Mouse (Mus musculus): ENCODE results near the gene St3gal3.

The St3gal3 gene

DNA sequence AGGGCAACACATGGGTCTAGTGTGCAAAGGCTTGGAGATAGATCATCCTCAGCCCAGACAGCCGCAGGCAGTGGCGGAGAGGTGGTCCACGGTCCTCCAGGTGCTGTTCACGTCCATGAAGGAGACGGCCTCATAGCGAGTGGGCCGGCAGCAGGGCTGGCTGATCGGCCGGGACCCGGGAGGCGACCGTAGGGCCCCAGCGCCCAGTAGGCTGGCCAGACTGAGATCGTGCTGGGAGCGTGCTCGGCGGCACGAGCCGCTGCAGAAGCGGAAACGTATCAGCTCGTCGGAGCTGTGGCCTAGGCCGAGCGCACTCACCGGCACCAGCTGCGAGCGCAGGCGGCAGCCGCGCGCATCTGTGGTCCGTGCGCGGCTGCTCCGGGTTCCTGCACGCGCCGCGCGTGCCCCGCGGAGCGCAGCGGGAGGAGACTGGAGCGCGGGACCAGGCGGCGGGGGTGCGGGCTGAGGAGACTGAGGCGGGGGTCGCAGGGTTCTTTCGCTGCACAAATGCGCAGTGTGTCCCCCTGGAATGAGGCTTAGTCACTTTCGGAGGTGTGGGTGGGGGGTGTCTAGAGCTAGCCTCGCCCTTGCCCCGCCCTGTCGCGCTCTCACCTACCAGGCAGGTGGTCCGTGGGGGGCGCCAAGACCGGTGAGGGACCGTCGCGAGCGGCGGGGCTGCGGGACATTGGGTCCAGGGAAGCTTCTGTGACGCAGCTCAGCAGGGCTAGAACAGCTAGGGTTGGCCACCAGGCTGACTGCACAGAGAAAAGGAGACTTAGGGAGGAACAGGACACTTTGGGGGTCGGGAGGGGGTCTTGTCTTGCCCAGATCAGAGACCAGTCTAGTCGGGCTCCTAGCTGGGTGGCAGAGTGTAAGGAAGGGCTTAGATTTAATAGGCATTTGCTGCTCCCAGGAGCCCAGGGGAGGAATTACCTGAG is 207.9 kb downstream of the St3gal3 start:
- DNase-seq (ENCODE audit: low spot score in 2 of 2): no peak

DNA sequence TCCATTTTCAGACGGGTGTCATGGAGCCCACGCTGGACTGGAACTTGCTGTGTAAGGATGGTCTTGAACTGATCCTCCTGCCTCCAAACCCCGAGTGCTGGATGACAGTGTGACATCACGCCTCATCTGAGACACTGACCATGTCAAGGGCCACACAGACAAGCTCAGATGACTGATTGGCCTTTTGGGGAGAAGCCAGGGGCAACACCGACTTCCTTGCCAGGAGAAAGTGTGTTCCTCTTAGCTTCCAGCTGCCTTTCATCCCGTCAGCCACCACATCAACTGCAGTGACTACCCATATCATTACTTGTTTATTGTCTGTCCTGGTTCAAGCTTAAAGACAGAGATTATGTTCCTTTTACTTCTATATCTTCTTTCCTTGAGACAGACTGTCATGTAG is 209.8 kb downstream of the St3gal3 start:
- no peak for DNase-seq (ENCODE audit: low spot score in 2 of 2)

DNA sequence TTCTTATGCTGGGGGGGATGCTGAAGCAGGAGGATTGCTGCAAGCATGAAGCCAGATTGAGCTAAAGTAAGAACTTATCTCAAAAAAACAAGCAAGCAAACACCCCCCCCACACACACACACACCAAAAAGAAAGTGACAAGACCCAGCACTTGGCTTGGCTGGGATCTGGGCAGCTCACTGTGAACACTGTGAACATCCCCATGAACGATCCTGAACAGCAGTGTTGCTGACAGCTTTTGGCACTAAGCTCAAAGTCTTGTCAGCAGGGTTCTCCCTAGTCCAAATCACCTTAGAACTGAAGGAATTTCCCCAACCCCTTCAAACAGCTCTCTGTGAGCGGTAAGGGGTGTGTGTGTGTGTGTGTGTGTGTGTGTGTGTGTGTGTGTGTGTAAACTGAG is 211.3 kb downstream of the St3gal3 start:
- no peak for DNase-seq (ENCODE audit: low spot score in 2 of 2)

DNA sequence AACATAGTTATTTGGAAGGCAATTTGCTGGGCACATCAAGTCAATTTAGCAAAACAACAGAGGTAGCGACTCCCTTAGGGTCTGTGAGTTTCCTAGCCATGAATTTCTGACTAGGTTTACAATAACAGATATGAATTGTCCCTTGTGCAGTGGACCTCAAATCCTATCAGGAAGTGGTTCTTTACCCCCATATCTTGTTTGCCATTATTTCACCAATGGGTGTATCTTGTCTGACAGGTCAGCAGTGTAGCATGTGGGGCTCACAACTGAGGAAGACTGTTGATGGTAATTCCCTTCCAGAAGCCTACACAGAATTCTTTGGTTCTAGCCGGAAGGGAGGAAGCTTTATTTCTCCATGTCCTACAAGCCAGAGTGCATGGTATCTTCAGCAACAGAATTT is 213.4 kb downstream of the St3gal3 start:
- DNase-seq (ENCODE audit: low spot score in 2 of 2): no peak

DNA sequence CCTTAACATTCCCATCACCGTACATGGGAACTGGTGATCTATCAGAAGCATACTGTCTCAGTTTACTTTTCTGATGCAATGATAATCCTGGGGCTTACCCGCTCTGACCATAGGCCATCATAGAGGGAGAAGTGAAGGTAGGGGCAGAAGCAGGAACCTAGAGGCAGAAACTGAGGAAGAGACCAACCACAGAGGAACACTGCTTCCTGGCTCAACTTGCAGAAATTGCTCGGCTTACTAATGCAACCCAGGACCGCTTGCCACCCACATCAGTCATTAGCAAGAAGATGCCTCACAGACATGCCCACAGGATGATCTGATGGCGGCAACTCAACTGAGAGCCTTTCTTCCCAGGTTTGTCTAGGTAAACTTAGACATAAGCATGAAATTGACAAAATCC is 216.0 kb downstream of the St3gal3 start:
- DNase-seq (ENCODE audit: low spot score in 2 of 2): no peak

DNA sequence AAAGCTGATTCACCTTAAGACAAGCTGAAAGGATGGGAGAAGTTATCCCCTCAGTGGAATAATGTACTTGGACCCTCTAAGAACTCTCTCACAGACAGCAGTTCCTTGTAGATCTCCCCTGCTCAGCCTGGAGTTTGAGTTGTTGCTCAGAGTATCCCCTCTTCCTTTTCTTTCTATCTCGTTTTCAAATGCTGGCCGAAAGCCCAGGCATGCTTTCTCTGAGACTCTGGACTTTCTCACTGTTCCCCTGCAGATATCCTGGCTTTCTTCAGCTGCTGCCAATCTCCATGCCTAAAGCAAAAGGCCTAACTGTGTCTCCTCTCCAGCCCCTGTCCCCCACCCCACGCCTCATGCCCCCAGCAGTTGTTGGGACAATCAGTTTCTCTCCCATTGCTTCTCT is 216.5 kb downstream of the St3gal3 start:
- no peak for DNase-seq (ENCODE audit: low spot score in 2 of 2)

DNA sequence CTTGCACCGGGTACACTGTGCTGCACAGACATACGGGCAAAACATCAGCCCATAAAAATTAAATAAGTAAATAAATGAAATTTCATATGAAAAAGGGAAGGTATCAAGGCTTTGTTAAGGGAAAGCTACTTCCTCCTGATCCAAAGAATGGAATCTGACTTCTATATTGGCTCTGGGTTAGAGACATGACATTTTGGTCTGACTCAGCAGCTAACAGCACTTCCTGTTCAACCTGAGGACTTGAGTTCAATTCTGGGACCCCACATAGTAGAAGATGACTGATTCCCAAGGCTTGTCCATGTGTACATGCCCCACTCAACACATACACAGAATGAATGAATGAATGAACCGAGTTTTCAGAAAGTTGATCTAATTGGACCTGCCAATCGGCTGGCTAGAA is 216.9 kb downstream of the St3gal3 start:
- DNase-seq (ENCODE audit: low spot score in 2 of 2): no peak

DNA sequence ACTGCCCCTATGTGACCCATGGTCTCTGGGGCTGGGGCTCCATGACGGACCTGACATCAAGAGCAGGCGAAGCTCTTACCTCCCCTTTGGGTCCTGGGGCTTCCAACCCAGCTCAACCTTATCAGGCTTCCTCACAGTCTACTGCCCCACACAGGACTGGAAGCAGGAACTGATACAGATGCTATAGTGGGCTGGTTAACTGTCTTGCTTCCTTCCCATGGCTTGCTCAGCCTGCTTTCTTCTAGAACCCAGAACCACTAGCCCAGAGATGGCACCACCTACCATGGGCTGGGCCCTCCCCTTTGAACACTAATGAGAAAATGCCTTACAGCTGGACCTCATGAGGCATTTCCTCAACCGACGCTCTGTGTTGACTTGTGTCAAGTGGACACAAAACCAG is 217.3 kb downstream of the St3gal3 start:
- DNase-seq (ENCODE audit: low spot score in 2 of 2): no peak

DNA sequence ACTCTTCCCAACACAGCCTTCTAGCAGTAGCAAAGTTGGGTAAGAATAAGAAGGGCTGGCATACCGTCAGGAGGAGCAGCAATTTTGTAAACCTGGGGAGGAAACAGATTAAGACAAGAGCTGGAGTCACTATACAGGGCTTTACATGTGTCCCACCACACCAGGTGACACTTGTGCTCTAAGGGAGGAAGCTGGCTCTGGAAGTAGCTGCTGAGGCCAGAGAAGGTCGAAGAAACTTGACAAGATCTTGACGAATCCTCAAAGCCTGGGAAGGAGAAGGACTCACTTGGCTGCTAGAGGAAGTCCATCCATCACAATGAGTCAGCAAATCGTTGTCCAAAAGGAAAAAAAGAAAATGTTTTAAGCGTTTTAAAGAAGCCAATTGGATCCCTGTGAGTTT is 218.3 kb downstream of the St3gal3 start:
- DNase-seq (ENCODE audit: low spot score in 2 of 2): no peak

DNA sequence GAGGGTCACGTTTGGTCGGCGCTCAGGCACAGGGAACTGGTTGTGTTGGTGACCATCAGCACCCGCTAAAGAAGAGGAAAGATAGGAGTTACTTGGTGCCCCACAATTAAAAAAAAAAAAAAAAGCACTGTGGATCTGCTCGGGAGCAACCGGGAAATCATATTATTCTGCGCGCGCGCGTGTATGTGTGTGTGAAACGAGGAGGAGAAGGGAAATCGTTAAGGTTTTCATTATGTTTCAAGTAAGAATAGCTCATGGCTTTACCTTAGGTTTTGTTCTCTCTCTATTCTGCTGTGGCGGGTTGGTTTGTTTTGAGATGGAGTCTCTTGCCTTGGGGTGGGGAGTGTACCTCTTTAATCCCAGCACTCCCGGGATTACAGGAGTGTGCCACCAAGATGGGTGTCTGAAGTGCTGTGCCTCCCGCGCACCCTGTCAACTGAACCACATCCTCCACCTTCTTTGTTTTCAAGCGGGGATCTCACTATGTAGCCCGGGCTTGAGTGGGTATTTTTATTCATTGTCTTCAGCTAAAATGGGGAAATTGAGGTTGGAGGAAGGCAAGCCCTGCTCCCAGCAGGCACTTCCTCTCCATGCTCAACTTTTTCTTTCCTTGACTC is 219.1 kb downstream of the St3gal3 start:
- DNase-seq (ENCODE audit: low spot score in 2 of 2): no peak

DNA sequence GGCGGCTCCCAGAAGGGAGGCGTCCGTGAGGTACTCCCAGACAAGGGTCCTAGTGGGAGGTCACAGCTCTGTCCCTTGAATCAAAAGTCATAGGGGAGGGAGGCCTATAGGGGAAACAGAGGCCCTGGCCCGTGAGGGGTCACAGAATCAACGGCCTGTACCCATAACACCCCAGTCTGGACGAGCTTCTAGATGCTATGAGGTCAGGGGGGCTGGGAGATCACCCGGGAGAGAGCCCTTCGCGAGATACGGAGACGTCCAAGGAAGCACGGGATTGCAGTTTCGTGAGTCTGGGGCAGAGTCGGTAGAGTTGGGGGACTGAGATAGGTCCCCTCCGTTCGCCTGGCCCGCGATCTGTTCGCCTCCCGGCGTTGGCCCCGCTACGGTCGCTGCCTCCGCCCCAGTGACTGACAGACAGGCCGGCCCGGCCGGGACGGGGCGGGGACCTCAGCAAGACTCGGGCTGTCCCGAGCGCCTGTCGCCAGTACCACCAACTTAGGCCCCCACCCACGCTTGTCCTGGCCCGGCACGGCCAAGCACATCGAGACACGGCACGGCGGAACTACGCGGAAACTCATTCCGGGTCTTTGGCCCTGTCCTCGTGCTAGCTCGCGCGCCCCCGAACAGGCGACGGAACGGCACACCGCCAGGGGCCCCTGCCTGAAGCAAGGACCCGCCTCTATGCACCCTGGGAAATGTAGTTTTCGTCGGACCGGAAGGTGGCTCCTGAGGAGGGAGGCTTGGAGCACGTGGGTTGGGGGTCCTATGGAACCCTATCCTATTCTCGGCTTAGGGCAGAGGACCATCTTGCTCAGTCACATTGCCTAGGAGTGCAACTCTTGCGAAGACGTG is 219.9 kb downstream of the St3gal3 start, which contains the start of gene Ipo13:
Gene Ipo13, minus strand, starts transcription at position 409 of the 852 bp plus-strand sequence.
- peak; percentile 96 for DNase-seq (ENCODE audit: low spot score in 2 of 2)

DNA sequence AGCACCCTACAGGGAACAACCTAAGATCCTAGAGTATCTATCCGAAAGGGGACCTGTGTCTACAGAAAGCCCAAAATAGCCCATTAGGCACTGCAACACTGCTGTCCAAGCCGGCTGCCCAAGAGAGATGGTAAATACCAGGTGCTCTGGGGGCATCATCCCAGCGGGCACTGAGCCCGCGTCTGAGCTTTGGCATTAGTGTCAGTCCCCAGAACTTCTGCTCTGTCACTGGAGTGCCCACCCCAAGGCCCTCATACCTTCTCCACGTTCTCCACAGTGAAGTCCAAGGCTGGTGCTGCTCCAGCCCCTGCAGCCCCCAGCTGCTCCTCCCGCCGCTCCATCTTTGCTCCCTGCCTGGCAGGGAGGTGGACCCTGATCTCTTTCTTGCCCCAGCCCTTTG is 220.7 kb downstream of the St3gal3 start:
- no peak for DNase-seq (ENCODE audit: low spot score in 2 of 2)

DNA sequence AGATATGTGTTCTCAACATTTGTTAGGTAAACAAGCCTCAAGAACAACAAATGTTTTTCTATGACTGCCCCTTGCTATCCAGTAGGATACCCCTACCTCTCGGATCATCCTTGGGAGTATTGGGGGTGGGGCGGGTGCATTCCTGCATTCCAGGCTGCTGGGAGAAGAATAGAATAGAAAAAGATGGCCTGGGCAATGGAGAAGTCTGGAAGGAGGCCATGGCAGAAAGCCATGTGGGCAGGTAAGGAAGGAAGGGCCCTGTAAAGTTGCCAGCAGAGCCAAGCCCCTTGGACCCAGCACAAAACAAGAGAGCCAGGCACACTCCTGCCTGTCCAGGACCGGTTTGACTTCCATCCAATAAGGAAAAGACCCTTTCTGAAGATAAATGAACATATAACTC is 221.3 kb downstream of the St3gal3 start:
- no peak for DNase-seq (ENCODE audit: low spot score in 2 of 2)

DNA sequence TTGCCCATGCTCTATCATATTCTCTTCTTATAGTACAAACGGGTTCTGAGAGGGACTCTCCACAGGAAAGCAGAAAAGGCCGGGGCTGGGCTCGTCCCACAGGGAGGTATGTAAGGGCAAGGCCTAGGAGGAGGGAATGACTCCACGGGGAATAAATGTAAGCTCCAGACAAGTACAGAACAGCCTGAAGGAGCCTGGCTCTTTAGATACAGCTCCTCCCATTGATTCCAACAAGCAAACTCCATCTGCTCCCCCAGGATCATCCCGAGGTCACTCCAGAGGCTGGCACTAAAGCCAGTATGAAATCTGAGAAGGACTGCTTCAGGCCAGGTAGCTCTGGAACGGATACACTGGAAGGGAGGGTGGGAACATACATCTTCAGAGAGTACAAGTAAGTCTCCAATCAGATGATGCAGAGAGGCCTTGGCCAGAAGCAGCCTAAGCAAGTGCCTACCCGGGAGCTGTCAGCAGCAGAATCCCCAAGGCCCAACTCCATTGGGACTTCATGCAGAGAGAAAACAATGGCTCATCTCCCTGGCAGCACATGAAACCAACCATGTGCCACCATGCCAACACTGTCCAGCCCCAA is 221.9 kb downstream of the St3gal3 start:
- no peak for DNase-seq (ENCODE audit: low spot score in 2 of 2)

DNA sequence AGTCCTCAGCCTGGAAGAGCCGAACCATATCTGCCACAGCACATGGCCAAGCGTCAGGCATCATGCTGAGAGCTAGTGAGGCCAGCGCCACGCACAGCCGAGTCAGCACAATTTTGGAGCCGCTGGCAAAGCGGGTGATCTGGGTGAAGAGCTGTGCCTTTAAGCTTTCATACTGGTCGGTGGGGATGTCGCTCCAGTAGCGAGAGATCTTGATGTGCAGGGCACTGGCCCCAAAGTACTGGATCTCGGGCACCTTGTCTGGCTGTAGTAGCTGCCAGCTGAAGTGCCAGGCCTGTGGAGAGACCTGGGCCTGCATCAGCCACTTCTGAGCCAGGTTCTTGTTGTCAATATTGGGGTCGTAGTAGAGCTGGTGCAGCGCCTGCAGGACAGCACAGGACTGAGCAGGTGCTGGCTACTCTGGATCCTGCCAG is 222.6 kb downstream of the St3gal3 start:
- DNase-seq (ENCODE audit: low spot score in 2 of 2): no peak

DNA sequence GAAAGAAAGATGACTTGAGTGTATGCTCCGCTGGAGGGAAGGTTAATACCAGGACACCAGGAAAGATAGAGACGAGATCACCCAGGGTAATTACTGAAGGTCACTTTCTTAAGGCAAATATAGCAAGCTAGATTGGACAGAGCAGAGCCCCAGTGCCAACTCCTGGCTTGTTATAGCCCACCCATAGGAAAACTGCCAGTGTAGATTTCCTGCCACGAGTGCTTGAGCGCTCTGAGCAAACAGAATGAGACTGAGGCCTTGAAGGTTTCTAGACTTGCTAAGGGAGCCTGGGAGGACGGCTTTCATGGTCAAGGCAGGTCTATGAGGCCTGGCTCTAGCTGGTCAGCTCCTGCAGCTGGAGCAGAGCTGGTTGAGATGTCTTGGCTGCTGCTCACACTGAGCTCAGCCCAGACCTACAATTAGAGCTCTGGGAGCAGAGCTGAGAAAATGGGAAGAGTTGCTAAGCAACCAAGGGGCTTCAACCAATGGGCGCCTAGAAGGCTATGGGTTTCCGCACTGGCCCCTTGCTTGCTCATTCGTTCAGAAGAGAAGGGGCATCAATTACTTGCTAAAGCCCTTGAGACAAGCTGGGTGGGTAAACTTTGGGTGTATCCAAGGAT is 225.8 kb downstream of the St3gal3 start:
- no peak for DNase-seq (ENCODE audit: low spot score in 2 of 2)

DNA sequence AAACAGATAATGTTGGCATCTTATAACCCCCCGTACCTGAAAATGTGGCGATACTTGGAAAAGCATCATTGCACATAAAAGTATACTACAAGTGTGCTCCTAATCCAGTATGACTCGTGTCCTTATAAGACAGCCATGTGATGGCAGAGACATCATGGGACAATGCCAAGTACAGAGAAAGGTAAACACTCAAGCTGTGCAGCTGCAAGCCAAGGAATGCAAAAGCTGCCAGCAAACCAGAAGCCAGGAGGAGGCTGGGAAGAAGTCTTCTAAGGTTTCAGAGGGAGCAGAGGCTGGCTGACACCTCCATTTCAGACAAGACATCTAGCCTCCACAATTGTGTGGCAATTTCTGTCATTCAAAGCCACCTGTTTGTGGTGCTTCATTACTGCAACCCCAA is 228.5 kb downstream of the St3gal3 start:
- no peak for DNase-seq (ENCODE audit: low spot score in 2 of 2)

DNA sequence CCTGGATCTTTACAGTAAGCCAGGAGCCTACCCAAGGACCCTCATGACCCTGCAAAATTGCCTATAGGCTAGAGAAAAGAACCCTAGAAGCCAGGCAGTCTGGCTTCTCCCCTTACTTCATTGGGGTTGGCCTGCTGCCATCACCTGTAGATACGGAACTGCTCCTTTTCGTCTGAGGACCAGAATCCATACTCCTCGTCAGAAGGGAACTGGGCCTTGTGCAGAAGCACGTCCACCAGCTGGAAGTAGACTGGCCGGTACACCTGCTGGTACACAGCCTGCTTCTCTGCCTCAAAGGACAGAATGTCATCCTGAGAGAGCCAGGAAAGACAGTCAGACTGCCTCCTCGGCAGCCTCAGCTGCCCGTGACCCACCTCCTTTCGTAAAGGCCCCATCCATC is 230.0 kb downstream of the St3gal3 start:
- DNase-seq (ENCODE audit: low spot score in 2 of 2): no peak

DNA sequence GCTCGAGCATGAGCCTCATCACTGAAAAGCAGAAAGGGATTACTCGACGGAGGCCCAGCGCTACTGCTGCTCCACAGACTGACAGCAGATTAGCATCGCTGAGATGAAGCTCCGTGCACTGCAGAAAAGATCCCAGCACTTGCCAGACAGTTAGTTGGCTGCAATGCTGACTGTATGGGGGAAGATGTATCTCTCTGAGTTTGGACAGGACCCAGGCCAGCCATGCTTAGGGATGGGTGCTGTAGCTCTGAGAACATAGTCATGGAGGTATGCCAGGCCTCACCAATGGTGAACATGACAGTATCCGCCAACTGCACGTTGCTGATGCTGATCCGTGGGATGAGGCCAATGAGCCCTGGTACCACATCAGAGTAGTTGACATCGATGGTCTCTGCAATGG is 230.6 kb downstream of the St3gal3 start:
- no peak for DNase-seq (ENCODE audit: low spot score in 2 of 2)

DNA sequence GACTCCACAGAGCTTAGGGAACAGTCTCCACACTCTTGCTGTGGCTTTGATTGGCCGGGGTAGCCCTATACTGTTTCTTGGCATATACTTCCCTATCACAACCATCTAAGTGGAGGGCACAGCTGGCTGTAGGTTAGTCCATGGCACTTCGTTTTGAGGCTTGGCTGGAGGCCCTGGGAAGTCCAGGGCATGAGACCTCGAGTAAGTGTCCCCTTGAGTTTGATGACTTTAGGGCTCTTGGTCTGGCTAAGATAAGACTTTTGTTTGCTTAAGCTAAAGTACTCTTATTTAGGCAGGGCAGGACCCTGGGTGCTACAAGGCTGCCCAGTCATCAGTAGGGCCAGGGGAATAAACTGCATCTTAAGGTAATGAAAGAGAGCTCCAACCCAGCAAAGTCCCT is 236.6 kb downstream of the St3gal3 start:
- no peak for DNase-seq (ENCODE audit: low spot score in 2 of 2)

DNA sequence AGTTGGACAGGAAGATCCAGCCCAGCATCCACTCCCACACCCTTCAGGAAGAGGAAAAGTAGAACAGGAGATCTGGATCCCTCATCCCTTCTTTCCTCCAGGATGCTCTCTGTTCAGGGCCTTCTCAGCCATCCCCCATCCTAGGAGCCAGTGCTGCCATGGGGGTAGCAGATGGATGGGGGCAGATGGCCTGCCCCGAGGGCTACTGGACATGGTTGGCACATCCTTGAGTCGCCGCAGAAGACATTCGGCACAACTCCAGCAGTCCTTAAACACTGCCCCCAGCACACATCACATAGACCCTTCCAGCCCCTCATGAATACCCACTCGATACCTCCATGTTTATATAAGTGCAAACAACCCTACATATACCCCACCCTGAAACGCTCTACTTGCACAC is 238.7 kb downstream of the St3gal3 start:
- no peak for DNase-seq (ENCODE audit: low spot score in 2 of 2)

Data from heart, adult 9 months (tissue).